Mouse (Mus musculus) kidney, adult 2 months (tissue): Measurements from ENCODE around the gene Neurod4.

ENCODE experiments used
- CTCF ChIP-seq: fragments of 200-500 bp; conservative IDR thresholded peaks from 2 replicates; pipeline ENCODE4 v1.5.1; 2011; ENCODE audit warnings: low read depth, mild to moderate bottlenecking, control low read depth, low read length, moderate library complexity, mixed read lengths; ENCODE audit not compliant: insufficient read depth, insufficient read length
- POLR2A ChIP-seq: fragments of 200-500 bp; IDR thresholded peaks from one replicate; pipeline ENCODE4 v1.6.1; 2011; ENCODE audit warnings: low read depth, low read length, control low read depth

DNA sequence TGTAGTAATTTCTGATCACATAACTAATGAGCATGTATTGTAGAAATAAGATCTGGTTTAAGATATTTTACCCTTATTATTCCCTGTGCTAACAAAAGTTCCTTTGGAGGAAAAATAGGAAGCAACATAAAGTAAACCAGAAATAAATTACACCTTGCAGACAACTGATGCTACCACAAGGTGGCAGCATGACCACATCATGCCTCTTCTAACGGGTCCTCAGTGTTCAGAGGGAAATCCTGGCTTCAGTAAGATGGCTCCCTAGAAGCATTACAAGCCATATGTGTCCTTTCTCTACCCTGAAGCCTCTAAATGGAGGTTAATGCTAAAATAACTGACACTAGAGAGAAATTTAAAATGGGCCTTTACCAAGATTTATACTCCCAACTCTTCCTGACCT, 51.8 kb downstream of the Neurod4 start:
- peak; percentile 71 for TF ChIP-seq CTCF
- TF ChIP-seq POLR2A, result no peak
